Mouse (Mus musculus): ENCODE measurements around the gene Hdac10. TPM values are rescaled to one million over a fixed set of nuclear protein-coding genes. Genes with fewer than 3 reads are reported as not detected.

The Hdac10 gene
- polyA plus RNA-seq, 1 experiment from 2014 or later, result 18.7 TPM

GRCm38 (mm10) chr15:89136461-89137155 is 8.1 kb upstream of the Hdac10 start:
- no peak for ATAC-seq (ENCODE audit: low FRiP score, low read depth)
- Histone ChIP-seq H3K9me3 (no peaks in the 10 kb centered on the region), H3K27me3 (peaks cover 32% of the 10 kb centered on the region), H3K9ac (no peak overlapping the region), H3K4me3 (no peak overlapping the region), H3K4me2 (replicated peaks) (no peak overlapping the region), H3K4me1 (peaks cover 20% of the 10 kb centered on the region), H3K27ac (no peak overlapping the region), H3K36me3 (no peaks in the 10 kb centered on the region)
- 97% methylated on average over 5 of the region's 5 CpGs for WGBS

- Histone ChIP-seq H3K36me3 (no peaks in the 10 kb centered on the region), H3K9me3 (no peaks in the 10 kb centered on the region), H3K9ac (no peak overlapping the region), H3K4me1 (peaks cover 12% of the 10 kb centered on the region), H3K27me3 (no peaks in the 10 kb centered on the region), H3K27ac (no peak overlapping the region), H3K4me2 (replicated peaks) (no peak overlapping the region), H3K4me3 (no peak overlapping the region)
- ATAC-seq (ENCODE audit: low FRiP score, low read depth), result no peak
- WGBS, result 85% methylated on average over 3 of the region's 3 CpGs
Observed at GRCm38 (mm10) chr15:89131316-89131715, 2.8 kb upstream of the Hdac10 start.

- Histone ChIP-seq H3K36me3 (peaks cover 4% of the 10 kb centered on the region; the same call in 1 of the 2 replicates), H3K9me3 (no peaks in the 10 kb centered on the region), H3K4me1 (peaks cover 12% of the 10 kb centered on the region), H3K4me3 (no peak overlapping the region), H3K27me3 (no peaks in the 10 kb centered on the region), H3K27ac (no peak overlapping the region), H3K9ac (no peak overlapping the region), H3K4me2 (replicated peaks) (no peak overlapping the region)
- ATAC-seq (ENCODE audit: low FRiP score, low read depth), result no peak
Observed at GRCm38 (mm10) chr15:89130245-89130644, 1.7 kb upstream of the Hdac10 start.

- peaks cover 7% of the 10 kb centered on the region; the same call in 1 of the 2 replicates for H3K36me3 ChIP-seq
- H3K4me1 ChIP-seq, result peaks cover 23% of the 10 kb centered on the region
- no peak overlapping the region for H3K27ac ChIP-seq
- H3K4me2 ChIP-seq (replicated peaks), result peak overlapping the region; percentile 86
- ATAC-seq (ENCODE audit: low FRiP score, low read depth), result no peak
- 82% methylated on average over 8 of the region's 8 CpGs for WGBS
- no peaks in the 10 kb centered on the region for H3K27me3 ChIP-seq
- peak overlapping the region; percentile 63 for H3K4me3 ChIP-seq
- peak overlapping the region; percentile 75; the same call in 1 of the 2 replicates for H3K9ac ChIP-seq
- H3K9me3 ChIP-seq, result no peaks in the 10 kb centered on the region
Observed at GRCm38 (mm10) chr15:89127364-89127940, 1.0 kb downstream of the Hdac10 start.

- Histone ChIP-seq H3K9me3 (no peaks in the 10 kb centered on the region), H3K4me1 (peaks cover 31% of the 10 kb centered on the region), H3K27me3 (no peaks in the 10 kb centered on the region), H3K9ac (no peak overlapping the region), H3K36me3 (peaks cover 7% of the 10 kb centered on the region; the same call in 1 of the 2 replicates), H3K4me3 (no peak overlapping the region), H3K27ac (no peak overlapping the region), H3K4me2 (replicated peaks) (no peak overlapping the region)
- WGBS, result 88% methylated on average over 8 of the region's 8 CpGs
- no peak for ATAC-seq (ENCODE audit: low FRiP score, low read depth)
Observed at GRCm38 (mm10) chr15:89126622-89127021, 1.9 kb downstream of the Hdac10 start.

- WGBS, result 93% methylated on average over 9 of the region's 9 CpGs
- no peak overlapping the region for H3K4me3 ChIP-seq
- H3K27me3 ChIP-seq, result no peaks in the 10 kb centered on the region
- H3K9me3 ChIP-seq, result no peaks in the 10 kb centered on the region
- H3K9ac ChIP-seq, result no peak overlapping the region
- H3K4me2 ChIP-seq (replicated peaks), result no peak overlapping the region
- peaks cover 9% of the 10 kb centered on the region for H3K36me3 ChIP-seq
- no peak for ATAC-seq (ENCODE audit: low FRiP score, low read depth)
- H3K4me1 ChIP-seq, result peaks cover 44% of the 10 kb centered on the region
- H3K27ac ChIP-seq, result no peak overlapping the region
Observed at GRCm38 (mm10) chr15:89125351-89125750, 3.1 kb downstream of the Hdac10 start.

- Histone ChIP-seq H3K4me2 (replicated peaks) (peak overlapping the region; percentile 96; the same call in 1 of the 2 replicates), H3K9me3 (no peaks in the 10 kb centered on the region), H3K36me3 (peaks cover 19% of the 10 kb centered on the region), H3K9ac (no peak overlapping the region; the same call in 1 of the 2 replicates), H3K27ac (no peak overlapping the region), H3K4me3 (no peak overlapping the region), H3K4me1 (peaks cover 54% of the 10 kb centered on the region), H3K27me3 (no peaks in the 10 kb centered on the region)
- ATAC-seq (ENCODE audit: low FRiP score, low read depth), result no peak
- WGBS, result 91% methylated on average over 3 of the region's 3 CpGs
Observed at GRCm38 (mm10) chr15:89124312-89124711, 4.2 kb downstream of the Hdac10 start.

- Histone ChIP-seq H3K4me3 (peak overlapping the region; percentile 88), H3K36me3 (peaks cover 26% of the 10 kb centered on the region), H3K4me1 (peaks cover 50% of the 10 kb centered on the region), H3K4me2 (replicated peaks) (peak overlapping the region; percentile 96), H3K9ac (peak overlapping the region; percentile 87), H3K9me3 (no peaks in the 10 kb centered on the region), H3K27ac (peak overlapping the region; percentile 72; the same call in 1 of the 2 replicates), H3K27me3 (no peaks in the 10 kb centered on the region)
- ATAC-seq (ENCODE audit: low FRiP score, low read depth), result no peak
- 31% methylated on average over 11 of the region's 11 CpGs for WGBS
Observed at GRCm38 (mm10) chr15:89123595-89123994, 4.9 kb downstream of the Hdac10 start.

GRCm38 (mm10) chr15:89122649-89123366 is 5.7 kb downstream of the Hdac10 start, which contains the start of gene Tubgcp6:
Gene Tubgcp6 (minus strand): TSS chr15:89123112.
- H3K36me3 ChIP-seq, result peaks cover 33% of the 10 kb centered on the region
- peak within 1 kb of the TSS; percentile 88 for H3K4me3 ChIP-seq
- peak; percentile 87 for ATAC-seq (ENCODE audit: low FRiP score, low read depth)
- H3K4me2 ChIP-seq (replicated peaks), result peak within 1 kb of the TSS; percentile 96
- WGBS, result under 1% methylated on average over 47 of the region's 47 CpGs
- peak within 1 kb of the TSS; percentile 72; the same call in 1 of the 2 replicates for H3K27ac ChIP-seq
- peak within 1 kb of the TSS; percentile 87 for H3K9ac ChIP-seq
- H3K9me3 ChIP-seq, result no peaks in the 10 kb centered on the region
- H3K4me1 ChIP-seq, result peaks cover 46% of the 10 kb centered on the region
- no peaks in the 10 kb centered on the region for H3K27me3 ChIP-seq

GRCm38 (mm10) chr15:89118007-89118406 is 10.5 kb downstream of the Hdac10 start:
- Histone ChIP-seq H3K4me2 (replicated peaks) (no peak overlapping the region), H3K36me3 (peaks cover 69% of the 10 kb centered on the region), H3K4me1 (peaks cover 31% of the 10 kb centered on the region), H3K9me3 (no peaks in the 10 kb centered on the region), H3K27ac (no peak overlapping the region), H3K27me3 (no peaks in the 10 kb centered on the region), H3K9ac (no peak overlapping the region), H3K4me3 (no peak overlapping the region)
- ATAC-seq (ENCODE audit: low FRiP score, low read depth), result no peak

- no peaks in the 10 kb centered on the region for H3K27me3 ChIP-seq
- H3K4me2 ChIP-seq (replicated peaks), result no peak overlapping the region
- no peak for ATAC-seq (ENCODE audit: low FRiP score, low read depth)
- no peak overlapping the region for H3K27ac ChIP-seq
- no peak overlapping the region for H3K9ac ChIP-seq
- no peaks in the 10 kb centered on the region for H3K4me1 ChIP-seq
- H3K4me3 ChIP-seq, result no peak overlapping the region
- WGBS, result 89% methylated on average over 9 of the region's 9 CpGs
- H3K9me3 ChIP-seq, result no peaks in the 10 kb centered on the region
- peaks cover 96% of the 10 kb centered on the region for H3K36me3 ChIP-seq
Observed at GRCm38 (mm10) chr15:89110147-89110546, 18.4 kb downstream of the Hdac10 start.

GRCm38 (mm10) chr15:89106976-89107375 is 21.5 kb downstream of the Hdac10 start:
- H3K27ac ChIP-seq, result no peak overlapping the region
- H3K9me3 ChIP-seq, result no peaks in the 10 kb centered on the region
- 88% methylated on average over 1 of the region's 1 CpGs for WGBS
- H3K4me3 ChIP-seq, result no peak overlapping the region
- H3K27me3 ChIP-seq, result no peaks in the 10 kb centered on the region
- H3K9ac ChIP-seq, result no peak overlapping the region
- peaks cover 99% of the 10 kb centered on the region for H3K36me3 ChIP-seq
- no peak overlapping the region for H3K4me2 ChIP-seq (replicated peaks)
- no peaks in the 10 kb centered on the region for H3K4me1 ChIP-seq
- no peak for ATAC-seq (ENCODE audit: low FRiP score, low read depth)

Data from limb, embryonic 13.5 days (tissue).